Mouse (Mus musculus) forebrain, embryonic 15.5 days (tissue): ENCODE measurements around the gene Lsm10. TPM values are rescaled to one million over a fixed set of nuclear protein-coding genes. Genes with fewer than 3 reads are reported as not detected.

ENCODE experiments used
- ATAC-seq: fragments of 200-750 bp; cut with Nextera tagmentation; replicated peaks from 2 replicates; pipeline ENCODE4 v1.8.0; 2017; ENCODE audit warnings: mild to moderate bottlenecking, moderate TSS enrichment, moderate library complexity
- H3K27ac ChIP-seq: fragments of 300-500 bp; sonication (generic); replicated peaks from 2 replicates; pipeline ENCODE4 v1.5.1; 2015; ENCODE audit warnings: mild to moderate bottlenecking, inconsistent platforms
- H3K27me3 ChIP-seq: fragments of 300-500 bp; sonication (generic); 2 replicates; pipeline ENCODE4 v1.6.1; 2015; ENCODE audit warnings: inconsistent platforms
- H3K36me3 ChIP-seq: fragments of 300-500 bp; sonication (generic); 2 replicates; pipeline ENCODE4 v1.6.1; 2015; ENCODE audit warnings: mild to moderate bottlenecking, inconsistent platforms
- H3K4me1 ChIP-seq: fragments of 300-500 bp; sonication (generic); 2 replicates; pipeline ENCODE4 v1.6.1; 2015; ENCODE audit warnings: inconsistent platforms
- H3K4me2 ChIP-seq: fragments of 300-500 bp; sonication (generic); replicated peaks from 2 replicates; pipeline ENCODE4 v1.6.1; 2015; ENCODE audit warnings: mild to moderate bottlenecking, inconsistent platforms
- H3K4me3 ChIP-seq: fragments of 300-500 bp; sonication (generic); 2 replicates; pipeline ENCODE4 v1.5.1; 2015; ENCODE audit warnings: mild to moderate bottlenecking, inconsistent platforms
- H3K9ac ChIP-seq: fragments of 300-500 bp; sonication (generic); replicated peaks from 2 replicates; pipeline ENCODE4 v1.6.1; 2015; ENCODE audit warnings: mild to moderate bottlenecking, inconsistent platforms
- H3K9me3 ChIP-seq: fragments of 300-500 bp; sonication (generic); 2 replicates; pipeline ENCODE4 v1.6.1; 2016; ENCODE audit warnings: inconsistent platforms
- WGBS: fragments of 180-500 bp; shearing (Covaris S2); methylation state at CpG from one replicate; pipeline ENCODE4 v1.1.7; 2015; ENCODE audit warnings: mixed read lengths; 5-methylcytosine and 5-hydroxymethylcytosine counted together
- polyA plus RNA-seq: library from polyadenylated mRNA; unstranded; fragments of >200 nt; fragmentation: Nextera tagmentation; extraction: Ambion mirVana; gene quantifications from 2 replicates; pipeline ENCODE4 v1.2.1, GENCODE M21; 2015

Lsm10 gene
- 58.9 and 63.8 TPM in 2 replicates for polyA plus RNA-seq

DNA sequence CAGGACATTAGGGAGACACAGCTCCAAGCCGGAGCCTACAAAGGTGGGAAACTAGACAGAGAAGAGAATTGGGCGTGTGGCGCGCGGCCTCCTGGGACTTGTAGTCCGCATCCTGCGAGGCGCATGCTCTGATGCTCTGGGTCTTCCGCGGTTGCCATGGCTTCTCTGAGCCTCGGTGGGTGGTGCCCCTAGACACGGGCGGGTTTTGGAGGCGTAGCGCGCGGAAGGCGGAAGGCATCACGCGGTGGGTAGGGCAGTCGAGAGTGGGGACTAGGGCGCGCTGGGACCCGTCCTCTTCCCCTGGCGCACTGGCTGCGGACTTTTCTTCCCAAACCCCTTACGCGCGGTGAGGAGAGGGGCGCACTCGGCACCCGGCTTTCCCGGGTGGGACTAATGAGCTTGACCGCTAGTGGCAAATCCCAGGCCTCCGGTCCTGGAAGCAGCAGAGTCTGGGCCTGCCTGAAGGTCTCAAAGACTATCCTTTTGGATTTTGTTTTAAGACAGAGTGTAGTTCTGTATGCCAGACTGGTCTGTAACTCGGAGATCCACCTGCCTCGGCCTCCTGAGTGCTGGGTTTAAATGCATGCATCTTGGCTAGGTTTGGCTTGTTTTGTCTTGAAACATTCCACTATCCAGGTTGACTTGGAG, at the start of gene Lsm10:
Lsm10 (plus strand) TSS at position 160 of the 648 bp plus-strand sequence.
- Histone ChIP-seq H3K36me3 (no peaks in the 10 kb centered on the region), H3K27me3 (no peaks in the 10 kb centered on the region), H3K4me1 (peaks cover 24% of the 10 kb centered on the region), H3K27ac (peak within 1 kb of the TSS; percentile 81), H3K4me2 (peak within 1 kb of the TSS; percentile 54), H3K9me3 (no peaks in the 10 kb centered on the region), H3K4me3 (peak within 1 kb of the TSS; percentile 55), H3K9ac (peak within 1 kb of the TSS; percentile 76)
- WGBS, result 3% methylated on average over 37 of the region's 37 CpGs
- peak; percentile 98 for ATAC-seq

DNA sequence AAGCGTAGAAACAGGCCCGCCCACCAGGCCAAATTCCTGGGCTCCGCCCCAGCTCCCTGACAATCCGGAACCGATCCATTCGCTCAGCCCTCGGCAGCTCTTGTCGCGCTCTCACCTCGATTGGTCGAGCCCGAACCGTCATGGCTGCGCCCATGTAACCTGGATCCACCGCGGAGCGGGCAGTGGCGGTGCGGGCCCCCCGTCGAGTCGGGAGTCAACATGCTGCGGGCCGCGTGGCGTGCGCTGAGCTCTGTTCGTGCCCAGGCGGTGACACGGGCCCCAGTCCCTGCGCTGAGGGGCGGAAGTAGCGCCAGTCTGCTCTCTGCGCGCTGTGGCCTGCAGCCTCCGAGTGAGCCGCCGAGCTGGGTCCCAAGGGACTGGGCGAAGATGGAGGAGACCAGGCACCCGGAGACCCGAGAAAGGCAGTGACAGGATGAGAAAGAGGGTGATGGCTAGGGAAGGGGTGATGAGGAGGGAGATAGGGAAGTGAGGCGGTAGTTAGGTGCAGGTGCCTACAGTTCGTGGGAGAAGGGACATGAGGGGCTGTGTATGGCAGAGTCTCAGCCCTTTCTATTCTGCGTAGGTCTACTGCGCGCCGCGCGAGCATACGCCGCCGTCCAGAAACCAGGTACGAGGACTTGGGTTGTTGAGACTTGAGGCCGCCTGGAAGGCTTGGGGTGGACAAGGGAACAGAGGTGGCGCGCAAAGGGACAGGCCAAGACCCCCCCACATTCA, 49.4 kb upstream of the Lsm10 start, which contains the start of gene Mrps15:
Mrps15 (plus strand) TSS at position 75 of the 735 bp plus-strand sequence.
- WGBS, result under 1% methylated on average over 56 of the region's 56 CpGs
- ATAC-seq, result peak; percentile 97

DNA sequence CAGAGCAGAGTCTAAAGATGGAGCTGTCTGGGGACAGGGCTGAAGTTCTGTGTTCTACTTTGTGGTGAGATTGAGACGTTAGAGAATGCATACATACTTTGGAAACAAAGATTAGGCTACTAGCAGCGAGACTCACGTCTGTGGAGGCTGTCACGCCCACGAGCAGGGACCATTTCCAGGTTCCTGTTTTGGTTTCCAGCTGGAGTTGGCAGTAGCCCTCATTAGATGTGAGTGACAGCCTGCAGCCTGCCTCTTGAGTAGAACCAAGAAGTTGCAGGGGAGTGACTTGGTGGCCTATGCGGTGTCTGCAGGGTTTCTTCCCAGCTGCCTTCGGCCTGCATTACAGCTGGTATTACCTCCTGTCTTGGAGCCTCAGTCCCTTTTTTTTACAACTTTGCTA, 44.8 kb upstream of the Lsm10 start:
- Histone ChIP-seq H3K9me3 (no peaks in the 10 kb centered on the region), H3K9ac (no peak overlapping the region), H3K4me3 (no peak overlapping the region), H3K4me2 (no peak overlapping the region), H3K4me1 (peaks cover 16% of the 10 kb centered on the region), H3K27me3 (no peaks in the 10 kb centered on the region), H3K27ac (no peak overlapping the region), H3K36me3 (peaks cover 32% of the 10 kb centered on the region)
- WGBS, result 72% methylated on average over 7 of the region's 7 CpGs
- ATAC-seq, result no peak

More for the DNA sequence above, 49.4 kb upstream of the Lsm10 start, which contains the start of gene Mrps15:
- peaks cover 8% of the 10 kb centered on the region for H3K36me3 ChIP-seq
- no peaks in the 10 kb centered on the region for H3K9me3 ChIP-seq
- peak within 1 kb of the TSS; percentile 96 for H3K4me3 ChIP-seq
- H3K9ac ChIP-seq, result peak within 1 kb of the TSS; percentile 87
- peak within 1 kb of the TSS; percentile 96 for H3K4me2 ChIP-seq
- H3K4me1 ChIP-seq, result peaks cover 18% of the 10 kb centered on the region
- peak within 1 kb of the TSS; percentile 83 for H3K27ac ChIP-seq
- H3K27me3 ChIP-seq, result no peaks in the 10 kb centered on the region

DNA sequence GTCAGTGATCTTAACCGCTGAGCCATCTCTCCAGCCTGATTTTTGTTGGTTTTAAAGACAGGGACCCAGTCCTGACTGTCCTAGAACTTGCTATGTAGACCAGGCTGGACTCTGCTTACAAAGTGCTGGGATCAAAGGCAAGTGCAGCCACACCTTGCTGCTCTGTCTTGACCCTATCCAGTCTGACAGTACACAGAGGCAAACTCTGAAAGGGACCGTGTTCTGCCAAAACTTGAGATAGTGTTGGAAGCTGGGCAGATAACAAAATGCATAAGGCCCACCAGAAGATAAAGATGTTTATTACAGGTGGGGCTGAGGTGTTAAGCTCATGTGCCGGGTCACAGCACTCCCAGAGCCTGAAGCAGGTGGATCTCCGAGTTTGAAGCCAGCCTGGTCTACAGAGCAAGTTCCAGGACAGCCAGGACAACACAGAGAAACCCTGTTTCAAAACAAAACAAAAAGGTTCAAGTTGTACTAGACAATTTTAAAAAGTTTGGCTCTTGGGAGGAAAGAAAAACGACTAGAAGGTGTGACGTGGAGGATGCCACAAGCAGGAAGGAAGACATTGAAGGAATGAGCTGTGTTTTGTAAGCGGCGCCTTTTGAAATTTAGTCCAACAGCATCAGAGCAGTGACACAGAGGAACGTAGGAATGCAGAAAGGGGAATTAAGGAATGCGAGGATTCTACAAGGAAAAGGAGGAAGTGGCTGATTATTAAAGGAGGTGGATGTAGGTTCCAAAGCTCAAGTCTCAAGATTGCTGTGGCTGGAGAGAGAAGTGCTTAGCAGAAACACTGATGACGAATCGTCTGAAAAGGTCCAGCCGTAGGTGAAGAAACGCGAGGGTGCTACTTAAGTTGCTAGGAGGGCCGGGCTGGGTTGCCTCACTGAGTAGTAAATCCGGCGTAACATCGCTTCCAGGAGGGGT, 39.0 kb upstream of the Lsm10 start:
- WGBS, result 13% methylated on average over 19 of the region's 19 CpGs
- H3K4me1 ChIP-seq, result peaks cover 20% of the 10 kb centered on the region
- H3K9me3 ChIP-seq, result no peaks in the 10 kb centered on the region
- no peak for ATAC-seq
- peaks cover 23% of the 10 kb centered on the region for H3K36me3 ChIP-seq
- H3K9ac ChIP-seq, result peak overlapping the region; percentile 63
- H3K27ac ChIP-seq, result no peak overlapping the region
- H3K4me2 ChIP-seq, result peak overlapping the region; percentile 89
- no peaks in the 10 kb centered on the region for H3K27me3 ChIP-seq
- peak overlapping the region; percentile 69 for H3K4me3 ChIP-seq

DNA sequence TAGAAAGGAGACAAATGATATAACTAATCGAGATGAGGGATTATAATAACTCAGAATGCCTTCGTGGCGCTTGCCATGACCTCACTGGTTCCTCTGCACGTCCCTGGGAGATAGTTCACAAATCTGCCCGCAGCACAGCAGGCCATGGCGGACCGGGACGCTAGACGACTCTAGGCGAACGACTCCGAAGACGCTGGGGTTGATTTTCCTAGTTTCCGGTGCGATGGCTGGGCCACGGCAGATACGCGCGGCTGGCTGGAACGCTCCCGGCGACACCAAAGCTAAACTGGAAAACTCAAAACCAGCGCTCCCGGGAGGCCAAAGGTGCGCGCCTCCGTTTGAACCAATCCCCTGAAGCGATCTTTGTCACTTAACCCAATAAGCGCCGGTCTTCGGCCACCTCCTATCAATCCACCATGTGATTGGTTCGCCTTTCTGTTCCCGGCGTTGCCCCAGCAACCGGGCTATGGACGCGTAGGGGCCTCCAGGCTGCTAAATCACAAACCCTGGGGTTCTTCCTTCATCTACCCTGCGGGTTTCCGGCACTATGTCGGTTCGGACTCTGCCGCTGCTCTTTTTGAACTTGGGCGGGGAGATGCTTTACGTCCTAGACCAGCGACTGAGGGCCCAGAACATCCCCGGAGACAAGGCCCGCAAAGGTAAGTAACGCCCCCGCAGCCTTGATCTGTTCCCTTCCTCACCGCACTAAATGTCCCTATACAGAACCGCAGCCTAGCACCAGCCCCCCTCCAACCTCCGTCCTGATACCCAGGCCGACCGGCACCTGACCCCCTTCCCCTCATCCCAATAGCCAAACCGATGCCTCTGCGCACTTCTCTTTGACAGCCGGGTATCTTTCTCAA, 38.1 kb upstream of the Lsm10 start, which contains the start of gene Oscp1:
Oscp1 (plus strand) TSS at position 432 of the 863 bp plus-strand sequence.
- peak within 1 kb of the TSS; percentile 69 for H3K4me3 ChIP-seq
- H3K4me2 ChIP-seq, result peak within 1 kb of the TSS; percentile 89
- peak; percentile 99 for ATAC-seq

DNA sequence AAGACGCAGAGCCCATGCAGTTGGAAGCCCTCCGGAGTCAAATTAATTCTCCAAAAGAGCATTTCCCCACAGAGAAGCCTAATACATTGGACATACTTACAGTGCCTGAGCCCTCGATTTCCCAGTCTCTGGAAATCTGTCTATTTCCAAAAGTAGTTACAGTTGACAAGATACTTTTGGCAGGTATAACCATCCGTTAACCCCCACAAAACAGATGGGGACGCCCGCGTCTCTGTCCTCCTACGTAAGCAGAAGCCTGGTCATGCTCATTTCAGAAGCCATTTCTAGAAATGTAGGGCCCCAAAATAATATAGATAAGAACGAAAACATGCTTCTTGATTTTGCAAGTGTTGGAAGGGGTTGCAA, 37.4 kb upstream of the Lsm10 start:
- H3K4me1 ChIP-seq, result peaks cover 20% of the 10 kb centered on the region
- H3K4me2 ChIP-seq, result peak overlapping the region; percentile 89
- H3K36me3 ChIP-seq, result peaks cover 19% of the 10 kb centered on the region
- peak overlapping the region; percentile 69 for H3K4me3 ChIP-seq
- H3K9ac ChIP-seq, result peak overlapping the region; percentile 63
- H3K9me3 ChIP-seq, result no peaks in the 10 kb centered on the region
- WGBS, result 27% methylated on average over 9 of the region's 9 CpGs
- no peaks in the 10 kb centered on the region for H3K27me3 ChIP-seq
- ATAC-seq, result no peak
- peak overlapping the region; percentile 59; the same call in 1 of the 2 replicates for H3K27ac ChIP-seq

More for the DNA sequence above, 38.1 kb upstream of the Lsm10 start, which contains the start of gene Oscp1:
- Histone ChIP-seq H3K27ac (peak within 1 kb of the TSS; percentile 59; the same call in 1 of the 2 replicates), H3K27me3 (no peaks in the 10 kb centered on the region), H3K9me3 (no peaks in the 10 kb centered on the region), H3K36me3 (peaks cover 22% of the 10 kb centered on the region), H3K4me1 (peaks cover 20% of the 10 kb centered on the region), H3K9ac (peak within 1 kb of the TSS; percentile 63)
- WGBS, result under 1% methylated on average over 57 of the region's 57 CpGs

DNA sequence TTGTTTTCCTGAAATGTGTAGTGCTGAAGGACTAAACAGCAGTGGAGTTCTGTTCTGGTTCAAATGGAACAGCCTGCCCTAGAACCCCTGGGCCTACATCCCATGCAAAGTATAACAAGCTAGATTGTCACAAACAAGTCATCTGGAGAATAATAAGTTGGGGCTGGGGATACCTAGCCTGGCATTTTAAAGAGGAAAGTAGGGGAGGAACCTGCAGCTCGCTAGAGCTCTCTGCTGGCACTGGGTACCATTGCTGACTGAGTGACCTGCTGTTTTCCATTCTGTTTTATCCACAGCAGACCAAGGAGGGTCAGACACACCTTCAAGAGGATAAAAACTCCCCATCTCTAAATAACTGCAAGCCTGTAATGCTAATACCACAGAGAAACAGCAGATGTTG, 33.6 kb upstream of the Lsm10 start:
- ATAC-seq, result no peak
- no peak overlapping the region for H3K27ac ChIP-seq
- 38% methylated on average over 1 of the region's 1 CpGs for WGBS
- no peaks in the 10 kb centered on the region for H3K36me3 ChIP-seq
- H3K4me3 ChIP-seq, result no peak overlapping the region
- no peaks in the 10 kb centered on the region for H3K9me3 ChIP-seq
- no peak overlapping the region for H3K4me2 ChIP-seq
- H3K4me1 ChIP-seq, result peaks cover 23% of the 10 kb centered on the region
- no peak overlapping the region for H3K9ac ChIP-seq
- no peaks in the 10 kb centered on the region for H3K27me3 ChIP-seq

DNA sequence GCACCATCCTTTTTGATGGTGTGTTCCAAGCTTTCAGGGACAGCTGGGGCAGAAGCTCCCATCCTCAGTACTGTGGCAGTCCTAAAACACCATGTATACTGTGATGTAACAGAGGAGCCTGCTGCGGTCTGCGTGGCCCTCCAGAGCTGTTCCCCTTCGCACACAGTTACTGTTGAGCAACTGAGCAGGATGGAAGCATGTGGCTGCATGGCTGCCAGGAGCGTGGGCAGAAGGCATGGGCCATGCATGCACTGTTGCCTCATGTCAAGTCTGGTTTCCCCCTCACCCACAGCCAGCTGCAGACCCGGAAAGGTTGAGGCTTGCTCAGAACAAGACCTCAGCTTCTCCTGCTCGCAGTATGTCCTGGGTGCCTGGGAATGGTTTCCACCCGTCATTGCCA, 31.2 kb upstream of the Lsm10 start:
- Histone ChIP-seq H3K4me1 (peaks cover 15% of the 10 kb centered on the region), H3K9me3 (no peaks in the 10 kb centered on the region), H3K9ac (no peak overlapping the region), H3K27ac (no peak overlapping the region), H3K27me3 (no peaks in the 10 kb centered on the region), H3K4me2 (no peak overlapping the region), H3K36me3 (no peaks in the 10 kb centered on the region), H3K4me3 (no peak overlapping the region)
- WGBS, result 86% methylated on average over 7 of the region's 7 CpGs
- ATAC-seq, result no peak

DNA sequence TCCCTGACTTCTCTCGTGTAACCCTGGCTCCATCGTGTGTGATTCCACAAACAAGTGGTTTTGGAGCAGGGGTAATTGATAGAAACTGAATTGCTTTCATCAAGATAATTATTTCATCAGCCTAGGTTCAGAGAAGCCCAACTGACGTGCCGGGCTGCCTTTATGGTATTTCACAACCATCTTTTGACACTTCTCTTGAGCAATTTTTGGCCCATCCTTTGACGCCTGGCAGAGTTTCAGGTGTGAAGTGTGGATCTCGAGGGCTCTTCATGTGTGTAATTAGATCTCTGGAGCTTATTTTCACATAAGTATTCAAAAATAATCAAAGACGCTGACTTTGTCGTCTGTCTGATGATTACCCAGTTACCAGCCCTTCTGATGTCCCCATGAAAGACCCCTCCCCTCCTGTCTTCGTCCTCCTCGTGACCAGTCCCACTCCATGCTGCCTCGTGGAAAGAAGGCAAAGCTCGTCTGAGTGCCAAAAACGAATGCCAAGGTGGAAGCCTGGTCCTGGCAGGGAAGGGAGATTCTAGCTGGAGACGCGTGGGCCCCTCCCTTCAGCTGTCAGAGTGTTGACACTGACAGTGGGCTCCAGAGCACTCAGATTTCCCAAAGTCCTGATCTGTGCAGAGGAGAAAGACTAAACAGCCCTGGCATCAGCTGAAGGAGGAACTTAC, 28.9 kb upstream of the Lsm10 start:
- peaks cover 15% of the 10 kb centered on the region for H3K4me1 ChIP-seq
- H3K9ac ChIP-seq, result no peak overlapping the region
- 48% methylated on average over 15 of the region's 15 CpGs for WGBS
- H3K27me3 ChIP-seq, result no peaks in the 10 kb centered on the region
- H3K9me3 ChIP-seq, result no peaks in the 10 kb centered on the region
- H3K4me3 ChIP-seq, result no peak overlapping the region
- H3K27ac ChIP-seq, result peak overlapping the region; percentile 72
- ATAC-seq, result 0 out of 2 replicates have a peak, but pooled peaks have one; percentile 11
- no peaks in the 10 kb centered on the region for H3K36me3 ChIP-seq
- H3K4me2 ChIP-seq, result 0 out of 2 replicates have a peak overlapping the region, but pooled peaks have one; percentile 10

DNA sequence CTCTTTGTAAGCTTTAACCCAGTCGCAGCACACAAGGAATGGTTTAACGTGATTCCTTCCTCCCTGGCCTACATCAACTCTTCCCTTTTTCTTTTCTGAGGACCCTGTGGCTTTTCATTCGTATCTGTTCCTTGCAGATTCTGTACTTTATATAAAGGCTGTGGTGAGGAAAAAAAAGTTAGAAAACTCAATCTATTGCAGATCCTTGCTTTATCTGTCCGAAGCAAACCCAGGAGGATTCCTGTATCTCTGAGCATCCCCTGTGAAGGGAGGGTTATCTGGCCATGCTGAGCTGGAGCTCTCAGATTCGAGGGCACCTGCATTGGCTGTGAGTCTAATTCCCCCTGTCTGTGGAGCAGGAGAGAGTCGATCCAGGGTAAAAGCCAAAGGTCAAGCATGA, 27.6 kb upstream of the Lsm10 start:
- Histone ChIP-seq H3K4me2 (no peak overlapping the region), H3K4me1 (peaks cover 15% of the 10 kb centered on the region), H3K27ac (no peak overlapping the region), H3K9me3 (no peaks in the 10 kb centered on the region), H3K9ac (no peak overlapping the region), H3K27me3 (no peaks in the 10 kb centered on the region), H3K4me3 (no peak overlapping the region), H3K36me3 (no peaks in the 10 kb centered on the region)
- no peak for ATAC-seq
- WGBS, result 86% methylated on average over 6 of the region's 6 CpGs
